Mouse (Mus musculus) liver, embryonic 13.5 days (tissue): ENCODE measurements around the gene Nfkb2. TPM values are rescaled to one million over a fixed set of nuclear protein-coding genes. Genes with fewer than 3 reads are reported as not detected.
A peak's percentile ranks its signal among the peaks of the same experiment; 100 is the strongest.

Source experiments
- ATAC-seq: fragments of 200-750 bp; cut with Nextera tagmentation; 2 replicates; pipeline ENCODE4 v1.8.0; 2017; ENCODE audit warnings: low read depth, mild to moderate bottlenecking, moderate number of reproducible peaks, moderate library complexity
- DNase-seq: peaks from one replicate; pipeline ENCODE4 v3.0.0; 2022
- H3K27ac ChIP-seq: fragments of 300-500 bp; sonication (generic); 2 replicates; pipeline ENCODE4 v1.5.1; 2015; ENCODE audit warnings: moderate library complexity, mild to moderate bottlenecking, inconsistent platforms
- H3K27me3 ChIP-seq: fragments of 300-500 bp; sonication (generic); 2 replicates; pipeline ENCODE4 v1.6.1; 2015; ENCODE audit warnings: mild to moderate bottlenecking, inconsistent platforms
- H3K36me3 ChIP-seq: fragments of 300-500 bp; sonication (generic); 2 replicates; pipeline ENCODE4 v1.6.1; 2015; ENCODE audit warnings: mild to moderate bottlenecking, inconsistent platforms
- H3K4me1 ChIP-seq: fragments of 300-500 bp; sonication (generic); replicated peaks from 2 replicates; pipeline ENCODE4 v1.6.1; 2015; ENCODE audit warnings: inconsistent platforms
- H3K4me2 ChIP-seq: fragments of 300-500 bp; sonication (generic); 2 replicates; pipeline ENCODE4 v1.6.1; 2015; ENCODE audit warnings: inconsistent platforms, mild to moderate bottlenecking, moderate library complexity
- H3K4me3 ChIP-seq: fragments of 300-500 bp; sonication (generic); replicated peaks from 2 replicates; pipeline ENCODE4 v1.5.1; 2015; ENCODE audit warnings: mild to moderate bottlenecking, inconsistent platforms
- H3K9ac ChIP-seq: fragments of 300-500 bp; sonication (generic); 2 replicates; pipeline ENCODE4 v1.6.1; 2015; ENCODE audit warnings: mild to moderate bottlenecking, inconsistent platforms
- H3K9me3 ChIP-seq: fragments of 300-500 bp; sonication (generic); replicated peaks from 2 replicates; pipeline ENCODE4 v1.6.1; 2016; ENCODE audit warnings: inconsistent platforms
- WGBS: fragments of 180-500 bp; shearing (Covaris S2); methylation state at CpG from one replicate; pipeline ENCODE4 v1.1.7; 2015; ENCODE audit not compliant: insufficient replicate concordance; 5-methylcytosine and 5-hydroxymethylcytosine counted together
- polyA plus RNA-seq: library from polyadenylated mRNA; unstranded; fragments of >200 nt; fragmentation: Nextera tagmentation; extraction: Ambion mirVana; gene quantifications from 2 replicates; pipeline ENCODE4 v1.2.1, GENCODE M21; 2015

The Nfkb2 gene
- polyA plus RNA-seq, 1 experiment from 2014 or later = 4.3 TPM

DNA sequence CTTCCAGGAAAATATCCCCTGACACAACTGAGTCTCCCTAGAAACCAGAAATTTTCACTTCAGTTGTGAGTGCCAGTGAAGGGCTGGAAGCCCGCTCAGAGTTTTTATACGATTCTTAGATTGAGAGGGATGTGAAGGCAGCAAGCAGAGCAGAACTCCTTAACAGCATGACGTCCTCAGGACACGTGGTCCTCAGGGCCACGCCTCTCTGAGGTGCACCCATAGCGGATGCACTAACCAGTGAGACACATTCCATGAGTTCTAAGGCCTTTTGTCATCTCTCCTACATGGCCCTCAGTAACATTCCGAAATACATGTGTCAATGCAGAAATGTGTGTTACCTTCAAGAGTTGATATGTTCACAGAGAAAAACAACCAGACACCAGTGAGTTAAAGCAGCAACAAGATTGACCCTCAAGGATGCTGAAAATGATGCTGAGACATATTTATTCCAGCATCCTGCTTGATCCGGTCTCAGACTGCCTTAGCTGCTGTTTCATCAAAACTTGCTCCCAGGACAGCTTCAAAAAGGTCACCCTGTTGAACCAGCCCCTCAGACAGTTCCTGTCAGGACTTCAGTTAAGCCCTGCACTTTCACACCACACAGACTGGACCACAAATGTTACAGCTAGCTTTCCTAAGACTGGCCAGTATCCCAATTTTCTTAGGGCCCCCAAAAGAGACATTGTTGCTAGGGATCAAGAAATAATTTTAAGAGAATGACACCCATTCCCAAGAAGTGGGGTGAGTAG is 3.6 kb upstream of the Nfkb2 start:
- Histone ChIP-seq H3K27ac (no peak overlapping the region), H3K4me1 (peaks cover 19% of the 10 kb centered on the region), H3K4me2 (no peak overlapping the region), H3K4me3 (no peak overlapping the region), H3K9me3 (no peaks in the 10 kb centered on the region), H3K36me3 (no peaks in the 10 kb centered on the region), H3K9ac (no peak overlapping the region), H3K27me3 (peaks cover 15% of the 10 kb centered on the region)
- no peak for DNase-seq
- WGBS = 34% methylated on average over 8 of the region's 8 CpGs
- ATAC-seq = no peak

DNA sequence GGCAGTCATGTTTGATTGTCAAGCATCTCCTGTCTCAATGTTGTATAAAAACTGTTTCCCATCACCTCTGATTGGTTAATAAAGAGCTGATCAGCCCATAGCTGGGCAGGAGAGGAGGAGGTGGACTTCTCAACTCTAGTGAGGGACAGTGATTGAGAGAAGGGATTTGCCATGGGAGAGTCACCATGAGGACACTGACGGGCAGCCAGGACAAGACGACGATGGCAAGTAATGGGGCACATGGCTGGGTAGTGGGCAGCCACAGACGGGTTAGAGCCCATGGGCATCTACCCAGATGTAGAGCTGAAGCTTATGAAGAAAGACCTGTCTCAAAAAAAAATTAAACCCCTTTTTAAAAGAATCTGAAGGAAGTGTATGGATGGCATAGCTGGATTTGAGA is 1.6 kb upstream of the Nfkb2 start:
- 88% methylated on average over 4 of the region's 4 CpGs for WGBS
- ATAC-seq (no peak), DNase-seq (no peak)
- Histone ChIP-seq H3K27ac (no peak overlapping the region), H3K9ac (no peak overlapping the region), H3K9me3 (no peaks in the 10 kb centered on the region), H3K4me3 (no peak overlapping the region), H3K27me3 (peaks cover 17% of the 10 kb centered on the region), H3K36me3 (peaks cover 4% of the 10 kb centered on the region), H3K4me2 (no peak overlapping the region), H3K4me1 (peaks cover 34% of the 10 kb centered on the region)

DNA sequence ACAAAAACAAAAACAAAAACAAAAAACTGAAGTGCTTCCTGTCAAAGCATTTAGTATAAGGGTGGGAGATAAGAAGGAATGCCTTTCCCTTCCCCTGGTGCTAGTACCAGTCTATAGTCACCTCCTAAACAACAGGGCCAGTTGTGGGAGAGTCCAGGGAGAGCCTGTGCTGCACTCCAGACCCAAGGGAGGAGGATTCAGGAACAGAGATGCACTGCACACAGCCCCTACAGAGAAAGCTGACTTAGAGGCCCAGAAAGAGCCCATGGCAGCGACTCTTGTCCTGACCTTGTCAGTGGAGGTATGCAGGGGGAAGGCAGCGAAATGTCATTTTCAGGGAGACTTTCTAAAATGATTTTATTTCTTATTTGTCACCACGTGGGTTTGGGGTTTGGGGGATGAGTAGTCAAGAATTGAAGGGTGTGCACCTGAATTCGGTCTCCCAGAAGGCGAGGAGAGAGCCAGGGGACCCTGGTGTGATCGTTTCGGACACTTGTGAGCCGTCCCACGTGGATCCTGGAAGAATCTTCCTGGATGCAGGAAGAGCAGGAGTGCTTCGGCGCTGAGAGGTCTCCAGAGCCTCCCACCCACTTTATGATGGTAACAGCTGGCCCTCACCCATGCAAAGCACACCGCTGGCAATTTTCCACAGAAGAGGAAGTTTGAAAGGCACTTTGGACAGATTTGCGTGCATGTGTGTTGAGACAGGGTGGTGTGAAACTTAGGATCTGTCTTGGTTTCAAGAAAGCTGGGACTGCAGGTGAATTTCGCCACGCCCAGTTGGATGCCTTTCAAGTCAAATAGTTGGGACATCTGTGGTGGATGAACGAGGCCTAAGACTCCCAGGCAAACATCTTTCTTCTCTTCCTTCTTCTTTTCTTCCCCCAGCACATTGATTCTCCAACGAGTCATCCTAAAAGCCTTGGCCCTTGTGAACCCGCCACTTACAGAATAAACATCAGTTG is 587 bp upstream of the Nfkb2 start:
- 48% methylated on average over 18 of the region's 18 CpGs for WGBS
- Histone ChIP-seq H3K27me3 (peaks cover 24% of the 10 kb centered on the region; the same call in 1 of the 2 replicates), H3K4me2 (peak overlapping the region; percentile 98), H3K4me3 (peak overlapping the region; percentile 83), H3K4me1 (peaks cover 38% of the 10 kb centered on the region), H3K9ac (peak overlapping the region; percentile 84), H3K27ac (no peak overlapping the region), H3K9me3 (no peaks in the 10 kb centered on the region), H3K36me3 (peaks cover 8% of the 10 kb centered on the region)
- DNase-seq (no peak), ATAC-seq (no peak)

DNA sequence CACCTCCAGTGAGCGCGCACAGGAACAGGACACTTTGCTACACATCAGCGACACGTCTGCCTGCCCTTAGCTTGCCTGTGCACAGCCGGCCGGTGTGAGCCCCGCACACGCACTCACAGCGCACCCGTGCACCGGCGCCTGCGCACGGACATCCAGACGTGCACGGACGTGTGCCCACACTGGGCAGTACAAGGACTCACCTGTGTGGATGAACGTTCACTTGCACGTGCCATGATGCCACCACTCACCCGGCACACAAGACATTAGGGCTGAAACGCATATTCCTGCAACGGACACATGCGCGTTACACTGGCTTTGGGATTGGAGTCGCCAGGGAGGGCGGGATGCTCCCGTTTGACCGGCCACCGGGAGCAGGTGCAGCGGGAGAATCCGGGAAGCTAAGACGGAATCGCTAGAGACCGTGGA is 801 bp downstream of the Nfkb2 start:
- H3K36me3 ChIP-seq = peaks cover 12% of the 10 kb centered on the region
- DNase-seq = no peak
- peak overlapping the region; percentile 84 for H3K9ac ChIP-seq
- peaks cover 27% of the 10 kb centered on the region; the same call in 1 of the 2 replicates for H3K27me3 ChIP-seq
- peak overlapping the region; percentile 98 for H3K4me2 ChIP-seq
- H3K4me3 ChIP-seq = peak overlapping the region; percentile 83
- no peaks in the 10 kb centered on the region for H3K9me3 ChIP-seq
- H3K4me1 ChIP-seq = peaks cover 52% of the 10 kb centered on the region
- peak; percentile 32 for ATAC-seq
- WGBS = under 1% methylated on average over 34 of the region's 34 CpGs
- H3K27ac ChIP-seq = peak overlapping the region; percentile 88

DNA sequence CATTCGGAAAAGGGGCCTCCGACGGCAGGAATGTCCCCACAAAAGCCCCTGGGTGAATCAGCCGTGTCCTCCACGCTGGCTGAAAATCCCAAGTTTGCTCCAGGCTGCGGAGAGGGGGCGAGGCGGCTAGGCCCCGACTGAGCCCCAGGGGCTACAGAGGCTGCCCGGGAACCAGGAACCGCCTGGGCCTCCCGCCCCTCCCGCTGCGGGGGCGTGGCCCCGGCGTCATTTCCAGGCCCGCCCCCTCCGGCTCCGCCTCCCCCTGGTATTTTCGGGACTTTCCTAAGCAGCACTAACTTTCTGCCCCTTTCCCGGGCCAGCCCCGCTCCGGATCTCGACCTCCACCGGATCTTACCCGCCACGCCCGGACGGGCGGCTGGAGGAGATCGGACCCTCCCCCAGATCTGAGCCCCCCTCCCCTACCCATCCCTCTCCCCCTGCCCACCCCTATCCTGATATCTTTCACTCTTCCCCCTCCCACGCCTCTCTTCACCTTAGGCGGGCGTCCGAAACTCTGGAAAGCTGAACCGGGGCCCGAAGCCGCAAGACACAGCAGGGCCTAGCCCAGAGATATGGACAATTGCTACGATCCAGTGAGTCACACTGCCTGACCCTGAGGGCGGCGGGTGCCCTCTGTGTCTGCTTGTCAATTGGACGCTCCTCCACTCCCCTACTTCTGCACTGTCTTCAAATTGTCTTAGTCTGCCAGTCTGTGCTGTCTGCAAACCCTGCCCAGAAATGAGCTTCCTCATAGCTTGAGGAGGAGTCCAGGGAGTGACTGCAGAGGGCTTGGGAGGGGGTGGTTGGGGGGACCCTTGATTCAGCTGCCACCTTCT is 1.5 kb downstream of the Nfkb2 start:
- Histone ChIP-seq H3K4me2 (peak overlapping the region; percentile 98), H3K4me3 (peak overlapping the region; percentile 83), H3K4me1 (peaks cover 53% of the 10 kb centered on the region), H3K9ac (peak overlapping the region; percentile 84), H3K9me3 (no peaks in the 10 kb centered on the region), H3K27me3 (peaks cover 25% of the 10 kb centered on the region; the same call in 1 of the 2 replicates), H3K36me3 (peaks cover 20% of the 10 kb centered on the region), H3K27ac (peak overlapping the region; percentile 88)
- 2% methylated on average over 42 of the region's 43 CpGs for WGBS
- DNase-seq (peak; percentile 83), ATAC-seq (peak; percentile 71)

DNA sequence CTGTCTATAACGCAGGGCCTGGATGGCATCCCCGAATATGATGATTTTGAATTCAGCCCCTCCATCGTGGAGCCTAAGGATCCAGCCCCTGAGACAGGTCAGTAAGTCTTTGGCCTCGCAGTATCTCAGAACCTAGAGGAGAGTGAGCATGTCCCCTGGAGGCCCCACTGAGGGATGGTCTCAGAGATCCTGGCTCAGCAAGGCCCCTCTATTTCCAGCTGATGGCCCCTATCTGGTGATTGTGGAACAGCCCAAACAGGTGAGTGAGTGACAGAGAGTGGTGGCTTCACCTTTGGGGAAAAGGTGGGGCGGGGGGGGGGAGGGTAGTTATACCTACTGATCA is 2.1 kb downstream of the Nfkb2 start:
- peak overlapping the region; percentile 83 for H3K4me3 ChIP-seq
- peaks cover 53% of the 10 kb centered on the region for H3K4me1 ChIP-seq
- DNase-seq (no peak), ATAC-seq (no peak)
- H3K27me3 ChIP-seq = peaks cover 28% of the 10 kb centered on the region; the same call in 1 of the 2 replicates
- peaks cover 26% of the 10 kb centered on the region for H3K36me3 ChIP-seq
- WGBS = 63% methylated on average over 5 of the region's 5 CpGs
- peak overlapping the region; percentile 98 for H3K4me2 ChIP-seq
- peak overlapping the region; percentile 84 for H3K9ac ChIP-seq
- H3K9me3 ChIP-seq = no peaks in the 10 kb centered on the region
- H3K27ac ChIP-seq = peak overlapping the region; percentile 84

DNA sequence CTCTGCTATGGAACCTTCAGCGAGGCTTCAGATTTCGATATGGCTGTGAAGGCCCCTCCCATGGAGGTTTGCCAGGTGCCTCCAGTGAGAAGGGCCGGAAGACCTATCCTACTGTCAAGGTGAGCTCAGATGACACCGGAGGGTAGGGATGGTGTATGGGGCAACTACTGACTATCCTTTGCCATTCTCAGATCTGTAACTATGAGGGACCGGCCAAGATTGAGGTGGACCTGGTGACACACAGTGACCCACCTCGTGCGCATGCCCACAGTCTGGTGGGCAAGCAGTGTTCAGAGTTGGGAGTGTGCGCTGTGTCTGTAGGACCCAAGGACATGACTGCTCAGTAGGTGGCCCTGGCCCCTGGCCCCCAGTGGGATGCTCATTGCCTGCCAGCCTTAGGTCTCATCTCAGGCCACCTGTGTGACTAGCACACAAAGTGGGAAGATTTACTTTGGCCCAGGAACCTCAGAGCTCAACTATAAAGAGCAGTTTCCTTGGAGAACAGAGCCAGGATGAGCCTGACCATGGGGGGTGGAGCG is 2.7 kb downstream of the Nfkb2 start:
- no peak overlapping the region for H3K4me3 ChIP-seq
- ATAC-seq (no peak), DNase-seq (no peak)
- peaks cover 24% of the 10 kb centered on the region; the same call in 1 of the 2 replicates for H3K27me3 ChIP-seq
- H3K4me2 ChIP-seq = peak overlapping the region; percentile 2; the same call in 1 of the 2 replicates
- H3K9ac ChIP-seq = no peak overlapping the region
- peaks cover 31% of the 10 kb centered on the region for H3K36me3 ChIP-seq
- peaks cover 54% of the 10 kb centered on the region for H3K4me1 ChIP-seq
- 85% methylated on average over 9 of the region's 9 CpGs for WGBS
- no peak overlapping the region for H3K27ac ChIP-seq
- no peaks in the 10 kb centered on the region for H3K9me3 ChIP-seq

DNA sequence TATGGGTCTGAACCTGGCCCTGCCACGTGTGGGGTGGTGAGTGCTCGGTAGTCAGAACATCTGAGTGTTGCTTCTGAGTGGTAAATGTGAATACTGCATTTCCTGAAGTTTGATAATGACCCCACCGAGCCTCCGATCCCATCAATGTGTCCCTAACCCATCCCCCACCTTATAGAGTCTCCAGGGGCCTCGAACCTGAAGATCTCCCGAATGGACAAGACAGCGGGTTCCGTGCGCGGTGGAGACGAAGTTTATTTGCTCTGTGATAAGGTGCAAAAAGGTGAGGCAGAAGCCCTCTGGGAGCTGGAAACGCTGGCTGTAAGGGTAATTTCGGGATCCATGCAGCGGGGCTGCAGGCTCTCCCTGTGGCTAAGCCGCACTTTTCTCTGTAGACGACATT is 3.7 kb downstream of the Nfkb2 start:
- Histone ChIP-seq H3K4me1 (peaks cover 63% of the 10 kb centered on the region), H3K4me2 (no peak overlapping the region), H3K9ac (no peak overlapping the region), H3K36me3 (peaks cover 40% of the 10 kb centered on the region), H3K27ac (no peak overlapping the region), H3K9me3 (no peaks in the 10 kb centered on the region), H3K4me3 (no peak overlapping the region), H3K27me3 (peaks cover 22% of the 10 kb centered on the region; the same call in 1 of the 2 replicates)
- ATAC-seq (no peak), DNase-seq (no peak)
- WGBS = 84% methylated on average over 16 of the region's 16 CpGs

DNA sequence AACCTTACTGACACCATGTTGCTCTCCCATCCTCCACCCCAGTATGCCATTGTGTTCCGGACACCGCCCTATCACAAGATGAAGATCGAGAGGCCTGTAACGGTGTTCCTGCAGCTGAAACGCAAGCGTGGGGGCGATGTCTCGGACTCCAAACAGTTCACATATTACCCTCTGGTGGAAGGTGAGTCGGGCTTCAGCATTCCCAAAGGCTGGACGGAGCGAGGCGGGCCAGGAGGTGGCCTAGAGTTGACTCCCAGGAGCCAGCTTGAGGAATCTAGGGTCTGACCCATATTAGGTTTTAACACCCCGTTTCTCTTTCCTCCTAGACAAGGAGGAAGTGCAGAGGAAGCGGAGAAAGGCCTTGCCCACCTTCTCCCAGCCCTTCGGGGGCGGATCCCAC is 4.2 kb downstream of the Nfkb2 start:
- H3K9ac ChIP-seq = peak overlapping the region; percentile 74; the same call in 1 of the 2 replicates
- peaks cover 27% of the 10 kb centered on the region; the same call in 1 of the 2 replicates for H3K27me3 ChIP-seq
- no peak for ATAC-seq
- no peak for DNase-seq
- H3K4me2 ChIP-seq = peak overlapping the region; percentile 90
- no peak overlapping the region for H3K27ac ChIP-seq
- WGBS = 67% methylated on average over 16 of the region's 16 CpGs
- H3K36me3 ChIP-seq = peaks cover 41% of the 10 kb centered on the region
- H3K4me3 ChIP-seq = peak overlapping the region; percentile 56; the same call in 1 of the 2 replicates
- peaks cover 68% of the 10 kb centered on the region for H3K4me1 ChIP-seq
- H3K9me3 ChIP-seq = no peaks in the 10 kb centered on the region

DNA sequence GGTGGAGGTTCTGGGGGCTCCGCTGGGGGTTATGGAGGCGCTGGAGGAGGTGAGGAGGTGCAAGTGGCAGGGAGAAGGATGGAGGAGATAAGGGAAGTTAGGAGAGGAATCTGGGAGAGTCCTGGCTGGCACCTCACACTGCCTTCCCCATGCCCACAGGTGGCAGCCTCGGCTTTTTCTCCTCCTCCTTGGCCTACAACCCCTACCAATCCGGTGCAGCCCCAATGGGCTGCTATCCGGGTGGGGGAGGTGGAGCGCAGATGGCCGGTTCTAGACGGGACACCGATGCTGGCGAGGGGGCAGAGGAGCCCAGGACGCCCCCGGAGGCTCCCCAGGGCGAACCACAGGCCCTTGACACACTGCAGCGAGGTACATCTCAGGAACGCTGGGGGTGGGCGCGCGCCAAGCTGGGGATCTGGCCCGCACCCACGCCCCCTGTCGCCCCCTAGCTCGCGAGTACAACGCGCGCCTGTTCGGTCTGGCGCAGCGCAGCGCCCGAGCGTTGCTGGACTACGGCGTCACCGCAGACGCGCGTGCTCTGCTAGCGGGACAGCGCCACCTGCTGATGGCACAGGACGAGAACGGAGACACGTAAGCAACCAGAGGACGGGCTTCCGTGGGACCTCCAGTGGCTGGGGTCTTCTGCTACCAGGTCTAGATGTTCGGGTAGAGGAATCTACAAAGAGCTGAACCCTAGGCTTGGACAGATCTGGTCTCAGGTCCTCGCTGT is 4.8 kb downstream of the Nfkb2 start:
- ATAC-seq = no peak
- 1% methylated on average over 47 of the region's 47 CpGs for WGBS
- peaks cover 69% of the 10 kb centered on the region for H3K4me1 ChIP-seq

More for the DNA sequence above, 4.8 kb downstream of the Nfkb2 start:
- H3K9ac ChIP-seq = peak overlapping the region; percentile 74
- peak overlapping the region; percentile 56 for H3K4me3 ChIP-seq
- DNase-seq = peak; percentile 74
- H3K27ac ChIP-seq = no peak overlapping the region
- peak overlapping the region; percentile 90 for H3K4me2 ChIP-seq
- H3K27me3 ChIP-seq = peaks cover 33% of the 10 kb centered on the region
- H3K36me3 ChIP-seq = peaks cover 41% of the 10 kb centered on the region
- H3K9me3 ChIP-seq = no peaks in the 10 kb centered on the region
